8 mouse cellular contexts compared by ENCODE assay signal in the genomic region with DNA sequence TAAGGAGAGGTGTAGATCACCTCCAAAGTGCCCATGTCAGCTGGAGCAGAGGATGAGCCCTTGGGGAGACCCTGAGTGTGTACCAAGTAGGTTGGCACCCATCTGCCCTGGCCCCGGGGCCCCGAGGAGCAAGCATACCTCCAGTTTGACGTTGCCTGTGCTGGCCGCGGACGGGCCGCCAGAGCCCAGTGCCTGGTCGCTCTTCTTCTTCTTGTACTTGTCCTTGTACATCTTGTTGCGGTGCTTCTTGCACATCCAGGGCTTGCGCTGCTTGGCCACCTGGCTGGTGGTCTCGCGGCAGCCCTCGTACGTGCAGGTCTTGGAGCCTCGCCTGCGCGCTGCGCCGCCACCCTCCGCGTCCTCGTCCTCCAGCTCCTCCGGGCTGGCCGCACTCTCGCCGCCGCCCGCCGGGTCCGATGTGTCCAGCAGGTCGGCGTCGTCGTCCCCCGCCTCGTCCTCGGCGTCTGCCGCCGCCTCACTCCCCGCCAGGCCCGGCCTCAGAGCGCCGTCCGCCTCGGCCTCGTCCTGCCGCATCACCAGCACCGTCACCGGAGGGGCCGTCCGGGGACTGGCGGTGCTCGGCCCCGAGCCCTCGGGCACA. TPM values are rescaled to one million over a fixed set of nuclear protein-coding genes. Genes with fewer than 3 reads are reported as not detected.
DNase-seq lines count a peak whose midpoint lies in the region; ATAC-seq lines count a peak whose summit lies in the region.

No protein-coding gene starts in this region.

- peaks cover 26% of the 10 kb centered on the region for H3K4me1 ChIP-seq in forebrain, embryonic 15.5 days
- peaks cover 30% of the 10 kb centered on the region for H3K4me1 ChIP-seq in midbrain, embryonic 10.5 days

- WGBS in forebrain, embryonic 15.5 days = under 1% methylated on average over 56 of the region's 56 CpGs
- under 1% methylated on average over 54 of the region's 56 CpGs for WGBS in midbrain, embryonic 10.5 days

- ATAC-seq in forebrain, embryonic 15.5 days (replicated peaks) = peak; percentile 78

- DNase-seq in embryo, embryonic 10 days (ENCODE audit: low spot score) = peak; percentile 71
- DNase-seq in embryo, embryonic 9.5 days (ENCODE audit: extremely low spot score) = no peak
- DNase-seq in spleen, adult 12 weeks (ENCODE audit: low spot score) = peak; percentile 29
- DNase-seq in spleen, postnatal 10 days (ENCODE audit: low spot score in 2 of 2) = no peak
- peak; percentile 32 to 58 for DNase-seq in kidney, postnatal 36 days
- DNase-seq in midbrain, embryonic 10.5 days (ENCODE audit: low spot score) = no peak
- DNase-seq in thymus, postnatal 25 days = peak; percentile 57

- H3K27me3 ChIP-seq in forebrain, embryonic 15.5 days = no peaks in the 10 kb centered on the region
- H3K27me3 ChIP-seq in midbrain, embryonic 10.5 days (ENCODE audit: low read depth, poor library complexity, severe bottlenecking) = peaks cover 6% of the 10 kb centered on the region; the same call in 1 of the 2 replicates

- H3K9me3 ChIP-seq in forebrain, embryonic 15.5 days = no peaks in the 10 kb centered on the region
- H3K9me3 ChIP-seq in midbrain, embryonic 10.5 days (replicated peaks) = no peaks in the 10 kb centered on the region

- H3K9ac ChIP-seq in forebrain, embryonic 15.5 days (replicated peaks) = peak overlapping the region; percentile 99

- H3K4me2 ChIP-seq in forebrain, embryonic 15.5 days (replicated peaks) = peak overlapping the region; percentile 92

- peak overlapping the region; percentile 97 for H3K27ac ChIP-seq in forebrain, embryonic 15.5 days (replicated peaks)
- H3K27ac ChIP-seq in midbrain, embryonic 10.5 days (replicated peaks) = peak overlapping the region; percentile 98

- peaks cover 13% of the 10 kb centered on the region for H3K36me3 ChIP-seq in forebrain, embryonic 15.5 days
- H3K36me3 ChIP-seq in midbrain, embryonic 10.5 days = peaks cover 27% of the 10 kb centered on the region

- peak overlapping the region; percentile 98 for H3K4me3 ChIP-seq in forebrain, embryonic 15.5 days
- H3K4me3 ChIP-seq in midbrain, embryonic 10.5 days = peak overlapping the region; percentile 90

RNA-seq across cellular contexts. Expression of a gene that starts 0.4 kb away (rescaled TPM):
- 39.0 and 45.7 TPM in 2 replicates for polyA plus RNA-seq in forebrain, embryonic 15.5 days (2015; fragmentation: Nextera tagmentation; extraction: Ambion mirVana)
- 38.7 and 41.0 TPM in 2 replicates for polyA plus RNA-seq in midbrain, embryonic 10.5 days (2016; fragmentation: Nextera tagmentation; extraction: Ambion mirVana)

RNA-seq across cellular contexts. Expression of a gene that starts 51.8 kb away (rescaled TPM):
- 0.17 and 0.25 TPM in 2 replicates for polyA plus RNA-seq in forebrain, embryonic 15.5 days (2015; fragmentation: Nextera tagmentation; extraction: Ambion mirVana)
- 0.11 and 0.14 TPM in 2 replicates for polyA plus RNA-seq in midbrain, embryonic 10.5 days (2016; fragmentation: Nextera tagmentation; extraction: Ambion mirVana)

Comparison
In these comparisons a context has a peak if more than half of its experiments do, and no peak if none do; other contexts are left out.
1. DNase-seq: peak in embryo, embryonic 10 days (single experiment), spleen, adult 12 weeks (single experiment), kidney, postnatal 36 days (2 of 2) and thymus, postnatal 25 days (single experiment); none in embryo, embryonic 9.5 days (single experiment), spleen, postnatal 10 days (0 of 2) and midbrain, embryonic 10.5 days (single experiment).